Mouse (Mus musculus) stomach, embryonic 16.5 days (tissue): ENCODE data around the gene Tshz2. TPM values are rescaled to one million over a fixed set of nuclear protein-coding genes. Genes with fewer than 3 reads are reported as not detected.

Experiments
- ATAC-seq: fragments of 200-750 bp; cut with Nextera tagmentation; 2 replicates; pipeline ENCODE4 v1.8.0; 2017; ENCODE audit warnings: moderate number of reproducible peaks, moderate TSS enrichment; ENCODE audit not compliant: insufficient read depth, low FRiP score
- H3K27ac ChIP-seq: fragments of 300-500 bp; sonication (generic); 2 replicates; pipeline ENCODE4 v1.5.1; 2014; ENCODE audit warnings: low read length
- H3K27me3 ChIP-seq: fragments of 300-500 bp; sonication (generic); 2 replicates; pipeline ENCODE4 v1.6.1; 2014; ENCODE audit warnings: low read length, control low read depth, mixed read lengths; ENCODE audit not compliant: control insufficient read depth, insufficient read depth
- H3K36me3 ChIP-seq: fragments of 300-500 bp; sonication (generic); 2 replicates; pipeline ENCODE4 v1.6.1; 2014; ENCODE audit warnings: low read length; ENCODE audit not compliant: control insufficient read depth, insufficient read depth
- H3K4me1 ChIP-seq: fragments of 300-500 bp; sonication (generic); 2 replicates; pipeline ENCODE4 v1.6.1; 2014; ENCODE audit warnings: low read length, control low read depth, mixed read lengths; ENCODE audit not compliant: control insufficient read depth, insufficient read depth
- H3K4me2 ChIP-seq: fragments of 300-500 bp; sonication (generic); 2 replicates; pipeline ENCODE4 v1.6.1; 2014; ENCODE audit warnings: low read depth, low read length, mixed read lengths
- H3K4me3 ChIP-seq: fragments of 300-500 bp; sonication (generic); replicated peaks from 2 replicates; pipeline ENCODE4 v1.5.1; 2014; ENCODE audit warnings: mild to moderate bottlenecking, low read length
- H3K9ac ChIP-seq: fragments of 300-500 bp; sonication (generic); 2 replicates; pipeline ENCODE4 v1.6.1; 2014; ENCODE audit warnings: low read length
- H3K9me3 ChIP-seq: fragments of 300-500 bp; sonication (generic); replicated peaks from 2 replicates; pipeline ENCODE4 v1.6.1; 2016; ENCODE audit warnings: low read length, control low read depth; ENCODE audit not compliant: control insufficient read depth
- WGBS: fragments of 180-500 bp; shearing (Covaris S2); extraction: QIAGEN DNeasy Blood & Tissue Kit; methylation state at CpG from one replicate; pipeline ENCODE4 v1.1.7; 2014; 5-methylcytosine and 5-hydroxymethylcytosine counted together
- polyA plus RNA-seq: library from polyadenylated mRNA; unstranded; fragments of >200 nt; fragmentation: Nextera tagmentation; extraction: Ambion mirVana; gene quantifications from 2 replicates; pipeline ENCODE4 v1.2.1, GENCODE M21; 2015

Tshz2 gene
- polyA plus RNA-seq, 1 experiment from 2014 or later = 13.5 TPM

DNA sequence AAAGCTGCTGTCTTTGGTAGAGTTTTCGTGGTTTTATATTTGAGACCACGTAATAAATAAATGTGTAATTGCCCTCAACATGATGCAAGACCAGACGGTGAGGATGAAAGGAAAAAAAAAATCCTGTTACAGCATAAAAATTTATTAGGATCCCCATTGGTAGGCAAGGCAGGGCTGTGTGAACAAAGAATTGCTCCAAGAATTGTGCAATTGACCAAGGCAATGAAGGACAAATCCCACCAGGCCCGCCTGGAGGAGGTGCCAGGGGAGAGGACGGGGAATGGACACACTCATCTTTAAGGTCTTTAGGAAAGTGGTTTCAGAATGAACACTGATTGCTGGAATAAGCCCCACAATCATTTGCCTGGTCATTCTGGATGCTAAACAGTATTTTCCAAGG is 154.6 kb downstream of the Tshz2 start:
- no peak for ATAC-seq
- no peaks in the 10 kb centered on the region for H3K36me3 ChIP-seq
- no peak overlapping the region for H3K9ac ChIP-seq
- WGBS = 63% methylated on average over 5 of the region's 5 CpGs
- H3K4me1 ChIP-seq = peaks cover 19% of the 10 kb centered on the region
- no peaks in the 10 kb centered on the region for H3K27me3 ChIP-seq
- no peak overlapping the region for H3K27ac ChIP-seq
- H3K4me3 ChIP-seq = no peak overlapping the region
- no peak overlapping the region for H3K4me2 ChIP-seq
- H3K9me3 ChIP-seq = no peaks in the 10 kb centered on the region

GRCm38 (mm10) chr2:169787906-169788305 is 155.1 kb downstream of the Tshz2 start:
- no peak for ATAC-seq
- H3K4me3 ChIP-seq = no peak overlapping the region
- no peak overlapping the region for H3K9ac ChIP-seq
- no peak overlapping the region for H3K4me2 ChIP-seq
- H3K27ac ChIP-seq = no peak overlapping the region
- H3K27me3 ChIP-seq = no peaks in the 10 kb centered on the region
- H3K9me3 ChIP-seq = no peaks in the 10 kb centered on the region
- H3K4me1 ChIP-seq = peaks cover 24% of the 10 kb centered on the region
- WGBS = 39% methylated on average over 11 of the region's 11 CpGs
- H3K36me3 ChIP-seq = no peaks in the 10 kb centered on the region

DNA sequence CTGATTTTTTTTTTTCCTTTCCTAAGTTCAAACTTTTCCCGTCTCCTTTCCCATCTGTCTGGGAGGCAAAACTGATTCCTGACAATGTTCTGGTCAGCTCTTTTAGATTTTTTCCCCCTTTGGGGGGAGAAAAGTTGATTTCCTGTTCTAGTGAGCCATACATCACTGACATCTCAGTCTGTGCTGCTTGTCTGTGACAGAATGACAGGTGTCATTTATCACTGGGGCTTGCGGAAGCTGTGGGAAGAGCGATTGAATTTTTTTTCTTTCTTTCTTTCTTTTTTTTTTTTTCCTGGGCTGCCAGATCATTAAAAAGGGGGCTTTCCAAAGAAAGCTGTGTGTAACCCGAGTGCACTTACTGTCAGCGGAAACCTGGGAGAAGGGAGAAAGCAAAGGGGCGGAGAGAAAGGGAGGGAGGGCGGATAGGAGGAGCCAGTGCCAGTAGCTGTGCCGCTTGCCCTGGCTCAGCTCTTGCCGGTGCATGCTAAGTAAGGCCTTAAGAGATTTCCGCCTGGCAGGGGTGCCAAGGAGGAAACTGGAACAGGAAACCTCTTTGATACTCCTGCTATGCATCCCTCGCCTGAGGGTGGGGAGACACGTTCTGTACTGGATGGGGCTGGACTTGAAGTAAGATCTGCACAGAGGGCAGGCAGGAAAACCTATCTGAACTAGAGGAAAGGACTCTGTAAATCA is 157.8 kb downstream of the Tshz2 start:
- peak; percentile 87 for ATAC-seq
- Histone ChIP-seq H3K4me2 (peak overlapping the region; percentile 57), H3K27ac (peak overlapping the region; percentile 57), H3K27me3 (no peaks in the 10 kb centered on the region), H3K9ac (peak overlapping the region; percentile 65), H3K4me1 (peaks cover 24% of the 10 kb centered on the region), H3K36me3 (no peaks in the 10 kb centered on the region), H3K9me3 (no peaks in the 10 kb centered on the region), H3K4me3 (peak overlapping the region; percentile 34)
- WGBS = 3% methylated on average over 12 of the region's 12 CpGs

- no peak overlapping the region for H3K9ac ChIP-seq
- no peak overlapping the region for H3K4me3 ChIP-seq
- no peaks in the 10 kb centered on the region for H3K9me3 ChIP-seq
- 44% methylated on average over 3 of the region's 3 CpGs for WGBS
- H3K36me3 ChIP-seq = no peaks in the 10 kb centered on the region
- H3K27ac ChIP-seq = no peak overlapping the region
- no peak overlapping the region for H3K4me2 ChIP-seq
- H3K27me3 ChIP-seq = no peaks in the 10 kb centered on the region
- peaks cover 20% of the 10 kb centered on the region for H3K4me1 ChIP-seq
- ATAC-seq = 0 out of 2 replicates have a peak, but pooled peaks have one; percentile 34
Observed at GRCm38 (mm10) chr2:169792706-169793105, 159.9 kb downstream of the Tshz2 start.

GRCm38 (mm10) chr2:169802241-169802640 is 169.4 kb downstream of the Tshz2 start:
- Histone ChIP-seq H3K9me3 (no peaks in the 10 kb centered on the region), H3K9ac (no peak overlapping the region), H3K4me3 (no peak overlapping the region), H3K27ac (no peak overlapping the region), H3K27me3 (no peaks in the 10 kb centered on the region), H3K4me2 (no peak overlapping the region), H3K36me3 (no peaks in the 10 kb centered on the region), H3K4me1 (no peaks in the 10 kb centered on the region)
- ATAC-seq = no peak
- WGBS = 83% methylated on average over 6 of the region's 6 CpGs

- H3K36me3 ChIP-seq = no peaks in the 10 kb centered on the region
- no peak overlapping the region for H3K9ac ChIP-seq
- H3K27me3 ChIP-seq = no peaks in the 10 kb centered on the region
- H3K27ac ChIP-seq = no peak overlapping the region
- ATAC-seq = no peak
- WGBS = 56% methylated on average over 5 of the region's 5 CpGs
- no peaks in the 10 kb centered on the region for H3K9me3 ChIP-seq
- H3K4me1 ChIP-seq = no peaks in the 10 kb centered on the region
- no peak overlapping the region for H3K4me3 ChIP-seq
- no peak overlapping the region for H3K4me2 ChIP-seq
Observed at GRCm38 (mm10) chr2:169804380-169804779, 171.6 kb downstream of the Tshz2 start.

GRCm38 (mm10) chr2:169805545-169805944 is 172.7 kb downstream of the Tshz2 start:
- Histone ChIP-seq H3K36me3 (no peaks in the 10 kb centered on the region), H3K4me2 (no peak overlapping the region), H3K4me1 (no peaks in the 10 kb centered on the region), H3K27me3 (no peaks in the 10 kb centered on the region), H3K4me3 (no peak overlapping the region), H3K9me3 (no peaks in the 10 kb centered on the region), H3K9ac (no peak overlapping the region), H3K27ac (no peak overlapping the region)
- ATAC-seq = no peak
- WGBS = 90% methylated on average over 12 of the region's 12 CpGs

DNA sequence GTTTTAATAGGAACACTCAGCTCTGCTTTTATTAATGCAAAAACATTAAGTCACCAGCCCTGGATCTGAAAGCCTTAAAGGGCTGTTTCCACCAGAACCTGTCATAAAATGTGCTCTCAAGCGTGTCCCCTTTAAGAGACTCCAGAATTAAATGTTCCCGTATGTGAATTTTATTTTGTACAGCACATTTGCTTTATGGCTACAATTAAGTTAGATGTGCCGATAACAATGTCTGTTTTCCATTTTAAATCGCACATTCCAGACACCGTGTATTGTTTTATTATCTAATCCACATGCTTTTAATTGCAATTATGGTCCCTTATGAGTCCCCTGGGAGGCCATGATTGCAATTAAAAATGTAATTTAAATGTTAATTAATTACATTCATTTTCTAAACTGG is 178.8 kb downstream of the Tshz2 start:
- Histone ChIP-seq H3K27me3 (no peaks in the 10 kb centered on the region), H3K4me2 (no peak overlapping the region), H3K36me3 (no peaks in the 10 kb centered on the region), H3K4me1 (no peaks in the 10 kb centered on the region), H3K27ac (no peak overlapping the region), H3K9ac (no peak overlapping the region), H3K4me3 (no peak overlapping the region), H3K9me3 (no peaks in the 10 kb centered on the region)
- ATAC-seq = no peak
- WGBS = 81% methylated on average over 5 of the region's 5 CpGs

DNA sequence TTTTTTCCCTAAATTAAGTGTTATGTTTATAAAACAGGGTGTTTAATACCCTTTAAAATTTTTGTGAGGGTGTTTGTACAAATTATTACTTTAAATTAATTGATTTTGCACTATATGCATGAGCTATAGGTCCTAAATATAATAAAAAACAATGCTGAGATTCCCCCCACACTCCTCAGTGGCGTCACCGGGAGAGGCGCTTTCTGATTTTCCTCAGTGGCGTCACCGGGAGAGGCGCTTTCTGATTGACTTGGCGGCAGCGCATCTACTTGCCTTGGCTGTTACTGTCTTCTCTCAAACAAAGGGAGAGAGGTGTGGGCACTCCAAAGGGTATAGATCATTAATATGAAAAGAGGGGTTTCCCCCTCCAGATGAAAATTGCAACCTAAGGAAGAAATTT is 179.2 kb downstream of the Tshz2 start:
- Histone ChIP-seq H3K36me3 (no peaks in the 10 kb centered on the region), H3K9ac (no peak overlapping the region), H3K9me3 (no peaks in the 10 kb centered on the region), H3K4me3 (no peak overlapping the region), H3K4me1 (no peaks in the 10 kb centered on the region), H3K4me2 (no peak overlapping the region), H3K27ac (no peak overlapping the region), H3K27me3 (no peaks in the 10 kb centered on the region)
- ATAC-seq = no peak
- WGBS = 92% methylated on average over 8 of the region's 8 CpGs
